Mouse (Mus musculus): ENCODE measurements around the gene Adrm1.

GRCm38 (mm10) chr2:180147379-180147778 is 23.9 kb upstream of the Adrm1 start:
- no peak for TF ChIP-seq CTCF (IDR thresholded peaks at IDR 0.05; ENCODE audit: control insufficient read depth, insufficient read depth, low read length)
- no peak for TF ChIP-seq POLR2A (IDR thresholded peaks at IDR 0.05; ENCODE audit: borderline replicate concordance, control insufficient read depth, low read depth, low read length)
